Mouse (Mus musculus) erythroblast, embryonic 14.5 days (primary cell): ENCODE results near the gene Ddx6. TPM values are rescaled to one million over a fixed set of nuclear protein-coding genes. Genes with fewer than 3 reads are reported as not detected.

ENCODE experiments used
- H3K27me3 ChIP-seq: 2 replicates; pipeline ENCODE4 v1.6.1; 2012; ENCODE audit warnings: inconsistent platforms; ENCODE audit not compliant: control insufficient read depth
- H3K36me3 ChIP-seq: 2 replicates; pipeline ENCODE4 v1.6.1; 2012; ENCODE audit warnings: mild to moderate bottlenecking, inconsistent platforms; ENCODE audit not compliant: control insufficient read depth
- H3K4me1 ChIP-seq: 2 replicates; pipeline ENCODE4 v1.6.1; 2012; ENCODE audit warnings: inconsistent platforms; ENCODE audit not compliant: control insufficient read depth
- H3K4me3 ChIP-seq: replicated peaks from 2 replicates; pipeline ENCODE3; 2012; ENCODE audit warnings: moderate library complexity, mild to moderate bottlenecking, inconsistent platforms
- H3K9me3 ChIP-seq: 2 replicates; pipeline ENCODE4 v1.6.1; 2012; ENCODE audit warnings: low read length, inconsistent platforms, mixed read lengths; ENCODE audit not compliant: control insufficient read depth
- GATA1 ChIP-seq: IDR thresholded peaks from 2 replicates; pipeline ENCODE4 v1.6.1; 2012; ENCODE audit warnings: low read length, inconsistent platforms, mixed read lengths
- TAL1 ChIP-seq: IDR thresholded peaks from 3 replicates; pipeline ENCODE4 v1.6.1; 2012; ENCODE audit warnings: low read length, inconsistent platforms, mixed read lengths
- polyA plus RNA-seq: library from polyadenylated mRNA; stranded (reverse); fragments of >175 nt; gene quantifications from 2 replicates; pipeline ENCODE4 v1.2.3, GENCODE M21; 2012

Gene Ddx6
- polyA plus RNA-seq, 1 experiment, result 1.7 TPM

- Histone ChIP-seq H3K4me3 (peak overlapping the region; percentile 61), H3K9me3 (peaks cover 15% of the 10 kb centered on the region), H3K4me1 (peaks cover 38% of the 10 kb centered on the region), H3K36me3 (no peaks in the 10 kb centered on the region), H3K27me3 (peaks cover 4% of the 10 kb centered on the region)
- no peak for TF ChIP-seq TAL1
- TF ChIP-seq GATA1, result no peak
Observed at GRCm38 (mm10) chr9:44579392-44579791, 25.3 kb upstream of the Ddx6 start.

GRCm38 (mm10) chr9:44580085-44580484, 24.6 kb upstream of the Ddx6 start:
- 0 out of 2 replicates have a peak, but pooled peaks have one; percentile 50 for TF ChIP-seq GATA1
- TF ChIP-seq TAL1, result peak; percentile 56
- H3K4me3 ChIP-seq, result peak overlapping the region; percentile 61
- peaks cover 4% of the 10 kb centered on the region for H3K27me3 ChIP-seq

GRCm38 (mm10) chr9:44581423-44581822, 23.3 kb upstream of the Ddx6 start:
- Histone ChIP-seq H3K9me3 (peaks cover 15% of the 10 kb centered on the region), H3K4me1 (peaks cover 42% of the 10 kb centered on the region), H3K36me3 (no peaks in the 10 kb centered on the region), H3K4me3 (no peak overlapping the region), H3K27me3 (peaks cover 4% of the 10 kb centered on the region)
- TF ChIP-seq TAL1 (no peak), GATA1 (no peak)

More at GRCm38 (mm10) chr9:44580085-44580484, 24.6 kb upstream of the Ddx6 start:
- H3K36me3 ChIP-seq, result no peaks in the 10 kb centered on the region
- H3K9me3 ChIP-seq, result peaks cover 15% of the 10 kb centered on the region
- H3K4me1 ChIP-seq, result peaks cover 39% of the 10 kb centered on the region

- TF ChIP-seq TAL1, result no peak
- no peak for TF ChIP-seq GATA1
- no peaks in the 10 kb centered on the region for H3K36me3 ChIP-seq
- peaks cover 4% of the 10 kb centered on the region for H3K27me3 ChIP-seq
- H3K9me3 ChIP-seq, result peaks cover 15% of the 10 kb centered on the region
- H3K4me3 ChIP-seq, result peak overlapping the region; percentile 14
- peaks cover 50% of the 10 kb centered on the region for H3K4me1 ChIP-seq
Observed at GRCm38 (mm10) chr9:44582390-44582789, 22.3 kb upstream of the Ddx6 start.

- TF ChIP-seq TAL1 (no peak), GATA1 (no peak)
Observed at GRCm38 (mm10) chr9:44586640-44587261, 17.9 kb upstream of the Ddx6 start.

GRCm38 (mm10) chr9:44587262-44588160, 17.2 kb upstream of the Ddx6 start:
- TF ChIP-seq GATA1 (no peak), TAL1 (no peak)
- no peaks in the 10 kb centered on the region for H3K27me3 ChIP-seq
- H3K36me3 ChIP-seq, result no peaks in the 10 kb centered on the region
- peaks cover 41% of the 10 kb centered on the region for H3K4me1 ChIP-seq
- no peak overlapping the region for H3K4me3 ChIP-seq
- H3K9me3 ChIP-seq, result peaks cover 9% of the 10 kb centered on the region

More at GRCm38 (mm10) chr9:44586640-44587261, 17.9 kb upstream of the Ddx6 start:
- Histone ChIP-seq H3K36me3 (no peaks in the 10 kb centered on the region), H3K9me3 (peaks cover 9% of the 10 kb centered on the region), H3K4me1 (peaks cover 44% of the 10 kb centered on the region), H3K4me3 (no peak overlapping the region), H3K27me3 (peaks cover 2% of the 10 kb centered on the region; the same call in 1 of the 2 replicates)

- TF ChIP-seq TAL1 (no peak), GATA1 (no peak)
- H3K4me1 ChIP-seq, result peaks cover 39% of the 10 kb centered on the region
- no peaks in the 10 kb centered on the region for H3K36me3 ChIP-seq
- no peak overlapping the region for H3K4me3 ChIP-seq
- no peaks in the 10 kb centered on the region for H3K27me3 ChIP-seq
- peaks cover 7% of the 10 kb centered on the region for H3K9me3 ChIP-seq
Observed at GRCm38 (mm10) chr9:44588605-44589004, 16.1 kb upstream of the Ddx6 start.

GRCm38 (mm10) chr9:44589095-44589494, 15.6 kb upstream of the Ddx6 start:
- peaks cover 2% of the 10 kb centered on the region for H3K9me3 ChIP-seq
- TF ChIP-seq GATA1 (no peak), TAL1 (no peak)
- H3K4me3 ChIP-seq, result no peak overlapping the region
- H3K36me3 ChIP-seq, result no peaks in the 10 kb centered on the region
- H3K27me3 ChIP-seq, result no peaks in the 10 kb centered on the region
- H3K4me1 ChIP-seq, result peaks cover 39% of the 10 kb centered on the region

- peaks cover 36% of the 10 kb centered on the region for H3K4me1 ChIP-seq
- H3K4me3 ChIP-seq, result no peak overlapping the region
- no peaks in the 10 kb centered on the region for H3K9me3 ChIP-seq
- no peak for TF ChIP-seq TAL1
- no peak for TF ChIP-seq GATA1
- H3K27me3 ChIP-seq, result no peaks in the 10 kb centered on the region
- H3K36me3 ChIP-seq, result no peaks in the 10 kb centered on the region
Observed at GRCm38 (mm10) chr9:44590969-44591368, 13.7 kb upstream of the Ddx6 start.
